Mouse (Mus musculus) adrenal gland, postnatal 36 days (tissue): ENCODE data around the gene Chl1. TPM values are rescaled to one million over a fixed set of nuclear protein-coding genes. Genes with fewer than 3 reads are reported as not detected.

Source experiments
- DNase-seq, 2 experiments: peaks; one replicate each; pipeline ENCODE4 v3.0.0; 2021; ENCODE audit warnings: mixed read lengths in 1 of 2
- total RNA-seq, 2 experiments: library from RNA; stranded (reverse); gene quantifications; 2 replicates each; pipeline ENCODE4 v1.2.3; 2021

Chl1 gene
- total RNA-seq, 2 experiments from 2014 or later, result 1.3 to 2.9 TPM

- no peak for DNase-seq
Observed at GRCm38 (mm10) chr6:103665677-103666316, 155.4 kb downstream of the Chl1 start.

GRCm38 (mm10) chr6:103673111-103673510 is 162.7 kb downstream of the Chl1 start:
- no peak for DNase-seq

GRCm38 (mm10) chr6:103674332-103674731 is 163.9 kb downstream of the Chl1 start:
- DNase-seq, result peak in 1 of 2 experiments; percentile 4

- no peak for DNase-seq
Observed at GRCm38 (mm10) chr6:103675145-103675544, 164.8 kb downstream of the Chl1 start.

- DNase-seq, result no peak
Observed at GRCm38 (mm10) chr6:103676664-103677063, 166.3 kb downstream of the Chl1 start.

GRCm38 (mm10) chr6:103677072-103677471 is 166.7 kb downstream of the Chl1 start:
- no peak for DNase-seq

- DNase-seq, result peak; percentile 56 to 58
Observed at GRCm38 (mm10) chr6:103682854-103683574, 172.6 kb downstream of the Chl1 start.

GRCm38 (mm10) chr6:103692511-103692910 is 182.1 kb downstream of the Chl1 start:
- DNase-seq, result no peak

GRCm38 (mm10) chr6:103697349-103698028 is 187.1 kb downstream of the Chl1 start:
- DNase-seq, result no peak

- no peak for DNase-seq
Observed at GRCm38 (mm10) chr6:103699482-103699881, 189.1 kb downstream of the Chl1 start.

GRCm38 (mm10) chr6:103699895-103700294 is 189.5 kb downstream of the Chl1 start:
- DNase-seq, result no peak

- DNase-seq, result no peak
Observed at GRCm38 (mm10) chr6:103700336-103700735, 189.9 kb downstream of the Chl1 start.

GRCm38 (mm10) chr6:103706366-103706765 is 196.0 kb downstream of the Chl1 start:
- DNase-seq, result peak in 1 of 2 experiments; percentile 13

GRCm38 (mm10) chr6:103739291-103739690 is 228.9 kb downstream of the Chl1 start:
- DNase-seq, result no peak

GRCm38 (mm10) chr6:103742784-103743183 is 232.4 kb downstream of the Chl1 start:
- DNase-seq, result no peak

GRCm38 (mm10) chr6:103746103-103746502 is 235.7 kb downstream of the Chl1 start:
- peak; percentile 14 to 23 for DNase-seq

- no peak for DNase-seq
Observed at GRCm38 (mm10) chr6:103749122-103749773, 238.9 kb downstream of the Chl1 start.

GRCm38 (mm10) chr6:103753891-103754290 is 243.5 kb downstream of the Chl1 start:
- peak; percentile 8 to 37 for DNase-seq

- DNase-seq, result no peak
Observed at GRCm38 (mm10) chr6:103766830-103767229, 256.4 kb downstream of the Chl1 start.

GRCm38 (mm10) chr6:103781058-103781457 is 270.7 kb downstream of the Chl1 start:
- no peak for DNase-seq

GRCm38 (mm10) chr6:103791077-103791632 is 280.8 kb downstream of the Chl1 start:
- no peak for DNase-seq

GRCm38 (mm10) chr6:103795241-103795640 is 284.9 kb downstream of the Chl1 start:
- no peak for DNase-seq
